Mouse (Mus musculus) A20 (cell line): ENCODE data around the gene Bcat1.
A peak's percentile ranks its signal among the peaks of the same experiment; 100 is the strongest.

Experiments
- DNase-seq: peaks from one replicate; pipeline ENCODE4 v3.0.0-alpha.2; 2011; ENCODE audit warnings: low read depth, low spot score

Gene Bcat1

GRCm38 (mm10) chr6:145009859-145010818, 65.8 kb downstream of the Bcat1 start:
- DNase-seq = peak; percentile 44

- no peak for DNase-seq
Measured at GRCm38 (mm10) chr6:145003459-145003858, 72.5 kb downstream of the Bcat1 start.

GRCm38 (mm10) chr6:145002094-145002936, 73.7 kb downstream of the Bcat1 start:
- no peak for DNase-seq

- DNase-seq = no peak
Measured at GRCm38 (mm10) chr6:145001493-145001892, 74.5 kb downstream of the Bcat1 start.

- no peak for DNase-seq
Measured at GRCm38 (mm10) chr6:144997229-144997628, 78.8 kb downstream of the Bcat1 start.

- DNase-seq = no peak
Measured at GRCm38 (mm10) chr6:144992111-144992510, 83.9 kb downstream of the Bcat1 start.

- no peak for DNase-seq
Measured at GRCm38 (mm10) chr6:144989193-144989592, 86.8 kb downstream of the Bcat1 start.

GRCm38 (mm10) chr6:144987676-144988075, 88.3 kb downstream of the Bcat1 start:
- DNase-seq = no peak

GRCm38 (mm10) chr6:144987216-144987615, 88.8 kb downstream of the Bcat1 start:
- no peak for DNase-seq

- DNase-seq = no peak
Measured at GRCm38 (mm10) chr6:144984221-144984620, 91.8 kb downstream of the Bcat1 start.

- no peak for DNase-seq
Measured at GRCm38 (mm10) chr6:144982093-144982492, 93.9 kb downstream of the Bcat1 start.

GRCm38 (mm10) chr6:144972351-144972750, 103.6 kb downstream of the Bcat1 start:
- no peak for DNase-seq

GRCm38 (mm10) chr6:144970900-144971299, 105.1 kb downstream of the Bcat1 start:
- DNase-seq = peak; percentile 21

- DNase-seq = no peak
Measured at GRCm38 (mm10) chr6:144967536-144967935, 108.4 kb downstream of the Bcat1 start.

- no peak for DNase-seq
Measured at GRCm38 (mm10) chr6:144964205-144964604, 111.8 kb downstream of the Bcat1 start.

GRCm38 (mm10) chr6:144963156-144963555, 112.8 kb downstream of the Bcat1 start:
- DNase-seq = peak; percentile 16

GRCm38 (mm10) chr6:144962013-144962354, 114.0 kb downstream of the Bcat1 start:
- DNase-seq = no peak

- peak; percentile 4 for DNase-seq
Measured at GRCm38 (mm10) chr6:144961253-144962012, 114.6 kb downstream of the Bcat1 start.

GRCm38 (mm10) chr6:144955887-144956547, 120.0 kb downstream of the Bcat1 start:
- no peak for DNase-seq

GRCm38 (mm10) chr6:144952885-144953284, 123.1 kb downstream of the Bcat1 start:
- DNase-seq = no peak
